Mouse (Mus musculus): ENCODE measurements around the gene Myom3.

DNA sequence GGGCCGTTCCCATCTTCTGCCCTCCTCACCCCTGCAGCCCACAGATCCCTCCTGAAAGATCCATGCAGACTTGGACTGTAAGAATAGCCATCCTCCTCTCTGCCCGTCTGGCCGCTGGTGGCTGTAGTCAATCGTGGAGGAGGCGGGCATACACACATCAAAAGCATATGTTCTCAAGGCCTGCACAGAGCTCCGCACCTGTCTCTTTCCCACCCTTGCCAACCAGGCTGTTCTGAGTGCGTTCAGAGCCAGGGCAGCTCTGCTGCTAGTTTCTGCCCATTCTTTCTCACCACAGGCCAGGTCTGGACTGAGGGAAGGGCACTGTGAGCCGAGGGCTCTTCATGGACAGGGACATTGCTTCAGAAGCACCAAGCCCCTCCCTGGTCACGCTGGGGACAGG is 29.3 kb upstream of the Myom3 start:
- TF ChIP-seq POLR2A (IDR thresholded peaks at IDR 0.05; ENCODE audit: borderline replicate concordance, low read depth, low read length) = no peak
- TF ChIP-seq CTCF (IDR thresholded peaks at IDR 0.05; ENCODE audit: low read depth, low read length) = no peak

Measured in bone marrow macrophage, adult 2 months (primary cell).